Mouse (Mus musculus) left cerebral cortex, adult 11 months (tissue): Measurements from ENCODE around the gene Slc35a2.

Experiments used
- DNase-seq: peaks from one replicate; pipeline ENCODE4 v3.0.0; 2022; ENCODE audit warnings: low spot score

Gene Slc35a2

DNA sequence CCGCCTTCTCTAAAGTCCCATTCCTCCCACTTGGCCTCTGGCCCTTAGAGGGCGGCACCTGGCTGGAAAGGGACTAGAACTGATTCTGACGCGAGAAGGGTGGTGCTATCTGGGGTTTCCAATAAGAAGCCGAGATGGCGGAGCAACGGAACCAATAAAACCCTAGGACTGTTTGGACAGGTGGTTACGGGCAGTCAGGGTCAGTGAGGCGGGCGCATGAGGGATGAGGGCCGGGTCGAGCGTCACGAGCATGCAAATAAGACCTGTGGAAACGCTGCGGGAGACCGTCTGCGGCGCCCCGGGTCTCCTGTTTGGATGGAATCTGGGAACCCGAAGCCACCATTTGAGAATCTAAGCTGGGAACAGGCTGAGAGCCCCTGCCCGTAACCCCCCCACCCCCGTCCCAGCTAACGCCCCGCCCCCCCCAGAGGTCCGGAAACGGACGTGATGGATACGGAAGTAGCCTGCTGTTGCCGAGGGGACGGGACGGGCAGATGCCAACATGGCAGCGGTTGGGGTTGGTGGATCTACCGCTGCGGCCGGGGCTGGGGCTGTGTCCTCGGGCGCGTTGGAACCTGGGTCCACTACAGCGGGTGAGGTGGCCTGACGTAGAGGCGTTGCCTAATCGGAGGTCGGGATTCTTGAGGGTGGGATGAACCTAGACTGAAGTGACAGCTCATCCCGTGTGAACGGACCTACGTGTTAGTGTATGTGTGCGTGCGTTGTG, at the start of gene Slc35a2:
Slc35a2 (plus strand) TSS at position 188 of the 727 bp plus-strand sequence.
- DNase-seq, result peak; percentile 81

DNA sequence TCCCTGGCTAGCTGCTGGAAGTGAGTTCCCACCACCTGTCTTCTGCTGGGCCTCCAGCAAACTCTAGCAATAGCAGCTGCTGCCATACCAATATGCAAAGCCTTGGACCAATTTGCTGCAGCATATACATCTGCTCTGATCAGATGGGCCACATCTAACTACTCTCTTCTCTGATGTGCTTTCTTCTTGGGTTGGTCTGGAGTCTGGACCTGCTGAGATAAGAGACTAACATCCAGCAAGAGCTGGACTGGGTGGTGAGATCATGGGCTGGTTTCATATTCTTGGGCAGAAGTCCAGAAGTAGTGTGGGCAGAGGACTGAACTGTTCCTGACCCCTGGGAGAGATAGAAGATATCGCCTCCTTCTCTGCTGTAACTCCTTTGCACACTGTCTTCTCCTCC, 46.7 kb upstream of the Slc35a2 start:
- DNase-seq, result no peak

DNA sequence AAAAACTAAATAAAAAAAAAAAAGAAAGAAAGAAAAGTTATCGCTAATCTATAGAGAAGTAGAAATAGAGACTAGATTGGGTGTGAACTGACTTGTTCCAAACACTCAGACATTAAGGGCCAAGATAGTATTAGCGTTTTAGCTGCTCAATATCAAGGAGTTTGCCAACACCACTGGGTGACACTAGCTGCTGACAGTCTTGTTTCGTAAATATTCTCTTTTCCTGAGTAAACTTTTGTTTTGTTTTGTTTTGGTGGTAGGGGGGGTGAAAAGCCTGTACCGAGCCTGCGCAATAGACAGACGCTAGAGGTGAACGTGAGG, 43.0 kb upstream of the Slc35a2 start:
- no peak for DNase-seq

DNA sequence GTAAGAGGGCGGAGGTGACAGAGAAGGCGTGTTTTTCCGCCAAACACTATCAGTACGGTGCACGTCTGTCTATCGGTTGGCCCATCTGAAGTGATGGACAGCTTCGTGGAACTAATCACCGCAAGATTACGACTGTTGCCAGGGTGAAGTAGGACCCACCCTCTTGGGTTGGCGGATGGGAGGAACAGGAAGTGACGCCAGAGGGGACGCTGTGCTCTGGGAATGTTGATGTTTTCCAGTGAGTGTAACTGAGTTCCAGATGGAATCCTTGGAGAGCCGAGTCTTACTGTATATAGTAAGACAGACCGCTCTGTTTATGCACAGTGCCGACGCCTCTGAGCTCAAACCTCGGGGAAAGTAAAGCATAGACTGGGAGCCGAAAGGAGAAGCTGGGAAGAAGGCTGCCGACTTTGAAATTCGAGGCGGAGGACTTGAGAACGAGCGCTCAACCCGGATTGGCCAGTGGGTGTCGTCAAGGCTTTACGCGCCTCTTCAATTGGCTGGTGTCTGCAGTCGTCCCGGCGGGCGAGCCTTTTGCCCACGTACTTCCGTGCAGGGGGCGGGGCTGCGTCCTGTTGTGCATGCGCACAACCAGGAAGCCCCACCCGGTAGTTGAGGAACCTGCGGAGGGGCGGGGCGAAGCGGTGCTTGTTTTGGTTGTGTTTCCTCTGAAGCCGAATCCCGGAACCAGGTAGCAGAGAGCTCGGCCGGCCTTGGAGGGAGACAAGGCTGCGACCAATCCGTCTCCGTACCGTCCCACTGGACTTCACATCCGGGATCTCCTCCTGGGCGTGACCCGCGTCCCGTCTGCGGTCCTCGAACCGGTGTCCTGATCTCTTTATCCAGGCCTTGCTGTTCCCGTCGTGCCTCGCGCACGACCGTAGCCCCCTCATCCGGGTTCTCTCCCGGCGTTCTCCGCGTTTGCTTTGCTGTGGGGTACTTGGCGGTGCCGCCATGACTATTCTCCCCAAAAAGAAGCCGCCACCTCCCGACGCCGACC, 42.4 kb upstream of the Slc35a2 start, which contains the start of gene Otud5:
Otud5 (plus strand) TSS at position 202 of the 1,000 bp plus-strand sequence.
- DNase-seq, result peak; percentile 90

DNA sequence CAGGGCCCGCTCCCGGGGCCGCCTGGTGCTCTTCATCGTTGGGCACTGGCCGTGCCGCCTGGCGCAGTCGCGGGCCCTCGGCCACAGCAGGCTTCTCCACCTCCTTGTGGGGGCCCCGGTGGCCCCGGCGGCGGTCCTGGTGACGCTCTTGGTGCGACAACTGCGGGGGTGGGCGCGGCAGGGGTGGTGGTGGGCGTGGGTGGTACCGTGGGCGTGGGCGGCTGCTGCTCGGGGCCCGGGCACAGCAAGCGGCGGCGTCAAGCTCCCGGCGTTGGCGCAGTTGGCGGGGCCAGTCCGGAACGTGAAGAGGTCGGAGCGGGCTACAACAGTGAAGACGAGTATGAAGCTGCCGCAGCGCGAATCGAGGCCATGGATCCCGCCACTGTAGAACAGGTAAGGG, 41.5 kb upstream of the Slc35a2 start:
- no peak for DNase-seq

- no peak for DNase-seq
These were observed 36.0 kb upstream of the Slc35a2 start for GRCm38 (mm10) chrX:7847845-7848244.

DNA sequence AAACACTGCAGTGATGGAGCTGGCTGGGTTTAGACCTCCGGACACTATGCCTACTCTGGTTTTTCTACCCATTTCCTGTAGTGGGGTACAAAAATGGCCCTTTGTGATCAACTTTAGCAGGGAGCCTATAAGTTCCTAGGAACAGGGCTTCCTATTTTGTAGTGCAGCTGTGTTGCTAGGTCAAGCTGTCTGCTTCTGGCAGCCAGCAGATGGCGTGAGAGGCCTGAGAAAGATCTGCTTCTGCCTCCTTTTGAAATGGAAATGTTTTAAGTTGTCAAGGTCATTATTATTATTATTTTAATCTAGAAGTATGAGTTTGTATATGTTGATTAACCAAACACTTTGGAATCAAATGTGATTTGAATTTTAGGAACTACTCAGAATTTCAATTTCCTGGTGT, 29.2 kb upstream of the Slc35a2 start:
- DNase-seq, result no peak

- no peak for DNase-seq
These were observed 24.6 kb upstream of the Slc35a2 start for GRCm38 (mm10) chrX:7859191-7859753.

GRCm38 (mm10) chrX:7863181-7863580, 20.6 kb upstream of the Slc35a2 start:
- DNase-seq, result no peak

DNA sequence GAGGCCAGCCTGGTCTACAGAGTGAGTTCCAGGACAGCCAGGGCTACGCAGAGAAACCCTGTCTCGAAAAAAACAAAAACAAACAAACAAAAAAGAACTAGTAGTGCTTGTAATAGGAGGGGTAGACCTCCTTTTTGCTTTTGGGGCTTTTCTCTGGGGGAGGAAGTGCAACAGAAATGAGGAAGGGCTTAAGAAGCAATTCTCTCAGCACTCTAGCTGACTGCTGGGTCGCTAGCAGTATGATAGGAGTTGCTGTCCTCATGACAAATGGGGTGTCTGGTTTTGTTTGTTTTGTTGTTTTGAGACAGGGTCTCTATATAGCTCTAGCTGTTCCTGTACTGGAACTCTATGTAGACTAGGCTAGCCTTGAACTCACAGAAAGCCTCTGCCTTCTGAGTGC, 19.3 kb upstream of the Slc35a2 start:
- no peak for DNase-seq

DNA sequence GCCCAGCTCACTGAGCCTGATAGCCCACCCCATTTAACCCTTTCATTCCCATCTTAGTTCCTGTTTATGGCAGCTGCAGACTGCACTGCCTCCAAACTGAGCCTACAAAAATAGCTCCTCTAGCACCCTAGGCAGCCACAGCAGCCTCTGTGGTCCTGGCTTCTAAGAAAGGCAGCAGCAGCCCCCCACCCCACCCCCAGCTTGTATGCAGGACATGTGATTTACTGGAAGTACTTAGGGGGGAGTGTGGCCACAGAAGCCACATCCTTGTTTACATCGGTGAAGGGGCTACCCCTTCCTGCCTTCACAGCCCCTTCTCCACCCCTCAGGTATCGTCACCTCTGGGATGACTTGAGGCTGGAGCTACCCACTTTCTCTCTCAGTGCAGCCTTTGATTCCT, 18.5 kb upstream of the Slc35a2 start:
- DNase-seq, result no peak

GRCm38 (mm10) chrX:7865786-7866185, 18.0 kb upstream of the Slc35a2 start:
- DNase-seq, result no peak

GRCm38 (mm10) chrX:7867141-7867540, 16.7 kb upstream of the Slc35a2 start:
- no peak for DNase-seq

DNA sequence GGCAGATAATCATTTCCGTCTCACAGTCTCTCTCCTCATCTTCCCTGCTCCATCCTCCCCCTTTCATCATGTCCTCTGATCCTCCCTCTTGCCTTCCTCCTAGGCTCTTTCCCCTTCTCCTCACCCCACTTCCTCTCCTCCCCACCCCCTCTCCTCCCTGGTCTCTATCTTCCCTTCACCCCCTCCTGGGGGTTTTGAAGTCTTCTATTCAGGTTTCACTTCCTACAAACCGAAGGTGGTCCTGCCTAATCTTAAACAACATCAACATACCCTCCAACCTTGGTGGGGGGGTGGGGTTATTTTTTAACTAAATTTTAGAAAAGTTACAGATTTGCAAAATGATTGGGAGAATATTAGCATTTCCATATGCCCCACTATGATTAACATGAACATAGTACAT, 15.3 kb upstream of the Slc35a2 start:
- DNase-seq, result no peak

DNA sequence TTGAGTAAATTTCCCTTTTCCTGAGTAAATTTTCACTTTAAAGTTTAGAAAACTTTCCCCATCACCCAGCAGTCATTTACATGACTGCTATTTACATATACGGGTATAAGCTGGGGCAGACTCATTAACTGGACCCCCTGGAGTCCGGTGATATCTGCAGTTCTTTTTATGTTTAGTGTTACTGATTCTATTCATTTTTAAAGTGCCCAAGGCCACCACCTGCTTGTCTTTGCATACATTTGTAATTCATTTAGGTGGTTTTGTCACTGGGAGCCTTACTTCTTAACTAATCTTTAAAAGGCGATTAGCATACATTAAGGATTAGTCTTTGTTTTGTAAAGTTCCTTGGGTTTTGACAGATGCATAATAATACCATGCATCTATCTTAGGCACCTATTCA, 14.0 kb upstream of the Slc35a2 start:
- DNase-seq, result no peak

- peak; percentile 82 for DNase-seq
These were observed 5.8 kb upstream of the Slc35a2 start, which contains the start of gene Pim2 for GRCm38 (mm10) chrX:7878007-7878419. Gene Pim2, plus strand, starts transcription at chrX:7878262.

DNA sequence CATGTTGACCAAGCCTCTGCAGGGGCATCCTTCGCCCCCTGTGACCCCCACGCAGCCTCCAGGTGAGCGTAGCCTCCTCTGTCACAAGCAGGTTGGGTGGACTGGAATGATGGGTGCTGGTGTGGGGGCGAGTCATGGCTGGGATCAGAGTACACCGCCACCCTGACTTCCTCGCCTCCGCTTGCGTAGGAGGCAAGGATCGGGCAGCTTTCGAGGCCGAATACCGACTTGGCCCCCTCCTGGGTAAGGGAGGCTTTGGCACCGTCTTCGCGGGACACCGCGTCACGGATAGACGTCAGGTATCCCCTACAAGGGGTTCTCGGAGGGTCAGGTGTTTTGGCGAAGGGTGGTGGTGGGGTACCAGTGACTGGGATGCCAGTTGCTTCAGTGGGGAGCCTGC, 5.3 kb upstream of the Slc35a2 start:
- DNase-seq, result no peak

DNA sequence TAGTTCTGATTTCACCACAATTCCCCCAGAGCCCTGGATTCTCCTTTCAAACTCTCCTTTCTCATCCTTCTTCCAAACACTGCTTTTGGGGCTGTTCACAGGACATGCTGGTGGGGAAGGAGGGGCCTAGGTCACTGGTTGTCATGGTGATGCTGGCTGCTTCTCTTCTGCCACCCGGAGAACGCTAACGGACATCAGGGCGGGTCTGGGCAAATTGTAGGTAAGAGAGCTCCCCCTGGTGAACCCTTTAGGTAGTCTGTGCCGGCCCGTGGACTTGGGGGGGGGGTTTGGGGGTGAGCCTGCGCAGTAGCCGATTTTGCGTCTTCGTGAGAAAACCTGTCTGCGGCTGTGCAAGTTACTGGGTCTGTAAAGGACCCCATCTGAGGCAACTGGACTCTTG, 4.0 kb upstream of the Slc35a2 start:
- DNase-seq, result peak; percentile 50

DNA sequence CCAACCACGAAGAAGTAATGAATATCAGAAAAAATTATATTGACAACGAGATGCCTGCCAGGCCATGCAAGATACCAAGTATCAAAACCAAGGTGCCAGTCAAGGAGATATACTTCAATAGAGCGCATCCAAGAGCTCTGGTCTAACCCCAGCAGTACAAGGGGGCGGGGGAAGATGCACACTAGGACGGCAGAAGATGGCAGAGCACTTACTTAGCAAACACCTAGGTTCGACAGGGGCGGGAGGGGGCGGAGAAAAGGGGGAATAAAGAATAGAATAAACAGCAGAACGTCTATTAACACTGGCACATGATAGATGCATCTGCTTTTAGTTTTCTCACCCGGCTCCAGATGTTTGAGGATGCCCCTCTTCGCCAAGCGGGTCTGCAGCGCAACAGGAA, 14.4 kb downstream of the Slc35a2 start:
- no peak for DNase-seq

DNA sequence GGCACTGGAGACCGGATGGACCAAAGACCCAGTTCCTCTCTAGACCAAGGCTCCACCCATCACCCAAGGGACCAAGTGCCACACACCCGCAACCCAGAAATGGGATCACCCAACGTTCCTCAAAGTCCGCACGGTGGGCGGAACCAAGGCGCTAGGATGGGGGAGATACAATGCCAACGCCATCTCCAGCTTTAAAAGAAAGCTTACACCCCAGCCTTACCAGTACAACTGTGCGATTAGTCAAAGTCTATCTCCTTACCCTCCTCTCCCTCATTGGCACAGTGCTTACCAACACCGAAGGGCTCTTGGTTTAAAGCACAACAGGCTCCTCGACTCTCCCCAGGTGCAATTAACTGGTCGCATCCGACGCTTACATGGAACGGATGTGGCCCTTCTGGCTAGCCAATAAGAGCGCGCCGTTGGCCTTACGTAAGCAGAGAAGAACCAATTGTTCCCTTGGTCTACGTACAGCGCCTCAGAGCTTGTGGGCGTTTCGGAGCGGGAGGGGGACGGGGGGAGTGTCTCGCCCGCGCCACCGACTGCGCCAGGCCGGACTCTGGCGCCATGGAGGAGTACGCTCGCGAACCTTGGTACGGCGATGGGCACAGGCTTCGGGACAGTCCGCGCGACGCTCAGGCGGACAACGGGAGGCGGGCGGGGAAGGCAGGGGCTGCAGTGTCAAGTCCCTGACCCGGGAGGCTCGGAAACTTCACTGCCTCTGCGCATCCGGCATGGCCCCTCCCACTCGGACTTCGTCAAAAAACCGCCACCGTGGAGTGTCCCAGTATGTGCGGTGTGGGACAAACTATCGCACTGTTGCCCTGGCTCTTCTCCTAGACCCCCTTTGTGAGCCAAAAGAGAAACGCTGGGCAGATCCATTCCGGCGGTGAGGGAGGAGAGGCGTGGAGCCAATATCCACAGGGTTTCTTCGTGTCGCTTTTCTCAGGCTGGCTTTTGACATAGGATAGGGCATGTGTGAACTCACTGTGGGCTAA, 15.3 kb downstream of the Slc35a2 start, which contains the start of the genes Pqbp1 and Timm17b:
Pqbp1 (minus strand) TSS at position 390 of the 995 bp plus-strand sequence.
Timm17b (plus strand) TSS at position 478 of the 995 bp plus-strand sequence.
- peak; percentile 87 for DNase-seq

GRCm38 (mm10) chrX:7904441-7904840, 20.6 kb downstream of the Slc35a2 start:
- DNase-seq, result no peak
